Mouse (Mus musculus) liver, adult 2 months (tissue): ENCODE measurements at regions not wholly inside any gene's neighbourhood (a gene's known extent, or its start where the extent isn't known, plus 50 kb on each side); places are given as distances from the start of the nearest gene placed in this dataset.

Experiments used
- CTCF ChIP-seq: fragments of 200-500 bp; IDR thresholded peaks from 2 replicates; pipeline ENCODE4 v1.5.1; 2011; ENCODE audit warnings: low read depth, low read length, control low read depth
- POLR2A ChIP-seq: fragments of 200-500 bp; IDR thresholded peaks from 2 replicates; pipeline ENCODE4 v1.6.1; 2011; ENCODE audit warnings: low read length, control low read depth; ENCODE audit not compliant: insufficient read depth; ENCODE audit errors: extremely low read depth

DNA sequence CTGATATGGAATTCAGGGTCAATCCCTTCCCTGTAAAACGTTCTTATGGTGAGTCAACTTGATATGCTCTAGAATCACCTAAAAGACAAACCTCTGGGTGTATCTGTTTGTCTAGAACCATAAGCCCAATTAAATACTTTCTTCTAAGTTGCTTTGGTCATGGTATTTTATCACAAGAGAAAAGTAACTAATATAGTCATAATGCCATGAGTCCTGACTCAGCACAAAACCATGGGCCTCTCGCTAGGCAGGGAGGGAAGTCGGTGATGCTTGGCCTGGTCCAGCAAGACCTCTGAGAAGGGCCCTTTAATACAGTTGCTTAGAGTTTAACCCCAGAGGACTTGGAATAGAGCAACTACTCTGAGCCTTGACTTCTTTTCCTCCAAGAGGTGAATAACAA, 153.7 kb downstream of the Dll1 start:
- TF ChIP-seq CTCF = no peak
- TF ChIP-seq POLR2A = no peak
